Mouse (Mus musculus) testis, postnatal 10 days (tissue): ENCODE data around the gene Cdk10.
"Not testable (repeated sequence)": the region's sequence is repeated elsewhere in the genome, so short reads cannot be mapped to it uniquely, and the experiment has no call there.

Experiments used
- DNase-seq: peaks from one replicate; pipeline ENCODE4 v3.0.0; 2021; ENCODE audit warnings: low spot score

The Cdk10 gene

DNA sequence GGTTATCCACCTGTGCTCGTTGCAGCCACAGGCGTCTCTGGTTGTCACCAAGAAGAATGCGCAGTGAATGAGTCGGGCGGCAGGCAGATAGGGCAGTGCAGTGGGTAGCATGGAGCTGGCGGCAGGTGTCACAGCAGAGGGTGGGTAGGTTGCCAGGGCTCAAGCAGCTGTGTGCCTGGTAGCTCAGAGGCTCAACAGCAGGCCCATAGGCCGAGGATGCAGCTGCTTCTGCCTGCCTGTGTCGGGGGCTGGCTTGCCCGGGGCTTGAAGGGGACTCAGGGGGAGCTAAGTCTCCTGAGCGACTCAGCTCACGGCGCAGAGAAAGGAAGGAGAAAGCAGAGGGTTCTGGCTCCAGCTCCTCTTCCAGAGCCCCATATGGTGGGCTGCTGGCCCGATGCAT, 8.7 kb downstream of the Cdk10 start:
- no peak for DNase-seq

- DNase-seq: no peak
Observed at GRCm38 (mm10) chr8:123233760-123234159, 9.1 kb downstream of the Cdk10 start.

GRCm38 (mm10) chr8:123234918-123235519, 10.4 kb downstream of the Cdk10 start:
- DNase-seq: no peak

DNA sequence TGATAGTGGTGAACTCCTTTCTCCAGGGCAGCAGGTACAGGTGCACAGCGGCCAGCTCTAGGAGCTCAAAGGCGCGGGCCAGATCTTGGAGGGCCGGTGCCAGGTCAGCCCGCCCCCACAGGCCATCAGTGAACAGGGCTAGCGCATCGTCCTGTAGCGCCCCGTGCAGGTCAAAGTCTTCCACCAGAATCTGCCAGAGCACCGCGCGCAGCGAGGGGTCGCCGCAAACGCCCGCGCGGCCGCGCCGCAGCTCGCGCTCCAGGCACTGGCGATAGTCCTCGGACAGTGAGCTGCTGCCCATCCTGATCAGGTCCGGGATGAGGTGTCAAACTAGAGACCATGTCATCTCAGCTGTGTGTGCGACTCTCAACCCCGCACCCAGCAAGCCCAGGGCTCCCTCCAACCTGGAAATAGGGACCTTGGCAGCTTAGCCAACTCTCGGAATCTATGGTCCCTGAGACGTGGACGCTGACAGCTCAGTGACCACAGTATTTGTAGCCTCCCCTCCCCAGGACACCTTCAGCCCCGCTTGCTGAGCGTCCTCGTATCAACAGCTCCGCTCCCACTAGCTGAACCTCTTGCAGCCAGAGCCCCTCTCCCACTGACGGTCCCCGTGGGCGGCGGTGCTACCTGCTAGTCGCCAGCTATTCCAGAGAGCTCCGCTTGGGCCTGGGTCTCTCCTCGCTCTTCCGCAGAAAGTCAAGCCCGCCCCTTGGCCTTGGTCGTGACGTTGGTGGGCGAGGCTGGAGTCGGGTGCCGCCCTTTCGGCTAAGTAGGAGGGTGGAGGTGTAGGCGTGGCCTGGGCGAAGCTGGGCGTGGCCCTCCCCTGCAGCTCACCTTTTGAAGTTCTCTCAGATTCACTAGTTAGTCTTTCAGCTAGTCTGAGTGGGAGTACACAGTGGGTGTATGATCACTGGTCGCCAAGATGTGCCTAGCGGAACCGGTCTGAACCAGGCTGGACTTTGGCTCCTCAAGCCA, 11.2 kb downstream of the Cdk10 start, which contains the start of gene Spata2l:
Spata2l (minus strand) TSS at position 714 of the 978 bp plus-strand sequence.
- peak; percentile 94 for DNase-seq

DNA sequence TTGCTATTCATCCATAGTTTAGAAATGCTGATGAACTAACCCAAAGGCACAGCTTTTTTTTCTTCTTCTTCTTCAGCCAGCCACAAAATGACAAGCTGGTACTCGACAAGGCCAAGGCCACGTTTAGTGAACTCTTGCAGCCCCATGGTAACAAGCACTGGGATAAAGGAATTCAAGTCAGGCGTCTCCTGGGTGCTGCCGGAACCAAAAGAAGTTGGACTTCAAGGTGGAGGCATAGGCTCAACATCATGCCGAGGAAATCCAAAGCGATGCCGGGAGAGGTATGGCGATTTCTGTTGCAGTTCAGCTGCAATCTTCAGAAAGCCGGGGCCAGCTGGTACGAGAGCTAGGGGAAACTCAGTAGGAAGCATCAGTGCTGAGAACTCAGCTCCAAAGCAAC, 14.8 kb downstream of the Cdk10 start:
- no peak for DNase-seq

GRCm38 (mm10) chr8:123242107-123242923, 17.7 kb downstream of the Cdk10 start:
- no peak for DNase-seq

- DNase-seq: no peak
Observed at GRCm38 (mm10) chr8:123243053-123243452, 18.4 kb downstream of the Cdk10 start.

DNA sequence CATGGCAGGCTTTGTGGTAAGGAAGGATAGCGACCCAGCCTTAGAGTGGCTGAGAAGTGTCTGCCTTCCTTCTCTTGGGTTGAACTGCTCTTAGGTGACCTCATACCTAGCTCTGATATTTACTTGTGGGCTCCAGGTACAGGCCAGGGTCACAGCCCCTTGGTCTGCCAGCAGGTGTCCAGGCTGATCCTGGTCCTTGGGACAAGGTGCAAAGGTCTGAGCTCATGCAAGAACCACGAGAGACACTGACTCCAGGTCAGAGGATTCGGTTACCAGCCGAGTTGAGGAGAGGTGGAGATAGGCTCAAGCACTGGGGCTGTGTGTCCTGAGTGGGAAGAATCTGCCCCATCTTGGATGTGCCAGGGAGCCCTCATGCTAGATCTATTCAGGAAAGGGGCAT, 19.7 kb downstream of the Cdk10 start:
- DNase-seq: no peak

DNA sequence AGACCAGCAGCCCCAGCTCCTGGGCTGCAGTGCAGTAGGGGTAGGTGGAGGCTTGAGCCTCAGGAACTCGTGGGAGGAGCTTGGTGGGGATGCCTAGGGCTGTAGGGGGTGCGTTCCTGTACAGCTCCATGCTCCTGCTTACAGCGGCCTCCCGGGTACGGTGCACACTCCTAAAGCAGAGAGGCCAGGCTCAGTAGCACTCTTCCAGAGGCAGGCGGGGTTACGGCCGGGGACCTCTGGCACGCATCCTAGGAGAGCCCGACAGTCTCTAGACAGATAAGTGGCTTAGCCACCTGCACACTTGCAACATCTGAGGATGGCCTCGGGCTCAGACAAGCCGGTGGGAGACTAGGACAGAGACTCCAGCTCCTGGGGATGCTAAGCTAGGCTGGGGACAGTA, 20.9 kb downstream of the Cdk10 start:
- DNase-seq: no peak

DNA sequence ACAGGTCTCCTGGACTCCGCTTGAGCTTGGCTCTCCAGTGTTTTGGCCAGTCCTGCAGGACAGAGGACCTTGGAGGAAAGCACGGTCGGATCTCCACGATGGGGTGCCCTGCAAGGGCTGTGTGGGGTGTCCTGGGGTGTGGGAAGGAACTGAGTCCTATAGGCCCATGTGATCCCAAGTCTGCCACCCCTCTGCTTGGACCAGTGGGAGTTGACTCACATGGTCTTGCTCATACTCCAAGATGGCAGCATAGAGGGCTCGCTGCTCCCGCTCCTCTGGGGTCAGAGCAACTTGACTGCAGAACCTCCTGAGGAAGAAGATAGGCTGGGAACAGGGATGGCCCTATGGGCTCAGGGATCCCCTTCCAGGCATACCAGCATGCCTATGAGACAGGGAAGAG, 23.1 kb downstream of the Cdk10 start:
- DNase-seq: no peak

DNA sequence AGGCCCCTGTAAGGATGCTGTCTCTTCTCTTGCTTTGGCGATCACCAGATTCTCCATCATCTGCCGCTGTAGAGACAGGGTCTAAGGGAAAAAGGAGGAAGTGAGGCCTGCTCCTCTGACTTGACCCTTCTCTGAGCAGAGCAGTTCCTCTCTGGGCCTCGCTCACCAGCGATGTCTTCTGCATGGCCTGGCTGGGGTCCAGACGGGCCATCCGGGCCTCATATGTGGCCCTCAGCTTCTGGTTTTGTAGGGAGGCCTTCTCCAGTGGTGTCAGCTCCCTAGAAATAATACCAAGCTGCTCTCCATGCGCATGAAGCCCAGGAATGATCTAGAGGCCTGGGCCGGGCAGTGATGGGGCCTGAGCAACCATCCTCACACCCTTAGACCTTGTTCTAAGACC, 24.0 kb downstream of the Cdk10 start:
- DNase-seq: no peak

GRCm38 (mm10) chr8:123250940-123251339, 26.3 kb downstream of the Cdk10 start:
- DNase-seq: no peak

DNA sequence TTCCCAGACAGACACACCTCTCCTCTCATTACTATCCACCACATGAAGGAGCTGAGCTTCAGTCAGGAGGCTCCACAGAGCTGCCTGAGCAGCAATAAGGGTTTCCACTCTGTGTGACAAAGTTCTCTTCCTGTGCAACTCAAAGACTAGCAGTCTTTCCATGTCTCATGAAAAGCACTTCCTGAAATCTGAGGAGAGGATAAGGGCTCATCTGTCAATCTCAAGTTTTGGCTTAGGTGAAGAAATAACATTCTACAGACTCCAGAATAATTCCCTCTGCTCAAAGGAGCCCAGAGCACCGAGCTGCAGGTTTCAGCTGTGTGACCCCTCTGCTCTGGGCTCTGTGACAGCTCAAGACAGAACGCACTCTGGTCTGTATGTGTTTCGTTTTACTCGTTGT, 28.3 kb downstream of the Cdk10 start:
- DNase-seq: no peak

DNA sequence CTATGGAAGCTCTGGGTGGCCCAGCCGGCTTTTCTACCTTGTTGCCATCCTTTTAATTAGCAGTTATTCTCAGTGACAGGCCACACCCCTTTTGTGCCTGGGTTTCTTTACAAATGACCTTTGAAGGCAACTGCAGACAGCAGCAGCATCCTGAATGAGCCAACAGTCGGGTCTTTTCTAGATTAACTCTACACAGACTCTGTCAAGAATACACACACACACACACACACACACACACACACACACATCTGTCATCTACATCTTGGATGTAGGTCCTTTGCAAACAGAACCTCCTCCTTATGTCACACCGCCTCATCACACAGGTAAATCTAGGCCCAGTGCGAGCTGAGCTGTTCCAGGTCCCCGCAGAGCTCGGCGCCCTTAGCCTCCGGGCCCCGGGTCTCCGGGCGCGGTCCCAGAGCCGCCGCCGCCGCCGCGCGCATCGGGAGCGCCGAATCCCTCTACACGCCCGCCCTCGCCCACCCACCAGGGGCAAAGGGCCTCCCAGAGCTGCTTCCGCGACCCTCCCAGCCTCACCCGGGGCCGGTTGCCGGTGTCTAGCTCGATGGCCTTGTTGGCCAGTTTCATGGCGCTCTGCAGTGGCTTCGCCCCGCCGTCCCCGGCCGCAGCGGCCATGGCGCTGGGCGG, 28.9 kb downstream of the Cdk10 start:
- DNase-seq: no peak

DNA sequence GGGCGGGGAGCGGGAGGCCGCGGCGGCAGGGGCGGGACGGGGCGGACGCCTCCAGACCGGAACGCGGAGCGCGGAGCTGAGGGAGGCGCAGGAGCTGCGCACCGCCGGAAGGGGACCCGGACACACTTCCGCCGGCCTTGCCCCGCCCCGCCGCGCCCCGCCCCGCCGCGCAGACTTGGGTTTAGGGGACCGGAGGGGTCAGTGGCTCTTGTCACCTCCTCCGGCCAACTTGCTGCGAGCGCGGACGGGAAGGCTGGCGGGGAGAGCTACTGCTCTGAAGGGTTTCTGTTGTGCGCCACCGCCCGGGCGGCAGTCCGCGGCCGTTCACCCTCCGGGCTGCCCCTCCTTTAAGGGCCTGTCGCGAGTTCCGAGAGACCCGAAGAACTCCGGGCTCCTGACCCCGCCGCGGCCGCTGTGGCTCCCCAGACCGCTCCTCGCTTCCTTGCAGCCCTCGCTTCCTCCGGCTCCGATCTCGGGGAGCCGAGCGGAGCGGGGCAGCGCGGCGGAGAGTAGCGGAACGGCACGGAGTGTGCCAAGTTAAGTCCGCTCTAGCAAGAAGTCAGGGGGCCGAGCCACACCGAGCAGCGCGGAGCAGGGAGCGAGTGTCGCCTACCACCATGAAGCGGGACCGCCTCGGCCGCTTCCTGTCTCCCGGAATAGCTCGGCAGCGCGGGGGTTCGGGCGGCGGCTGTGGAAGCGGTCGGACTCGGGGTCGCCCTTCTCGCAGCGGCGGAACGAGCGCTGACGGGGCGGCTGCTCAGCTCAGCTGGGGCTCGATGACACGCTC, 29.6 kb downstream of the Cdk10 start, which contains the start of the genes Zfp276 and Vps9d1:
Zfp276 (plus strand) TSS at position 97 of the 787 bp plus-strand sequence.
Vps9d1 (minus strand) TSS at position 250 of the 787 bp plus-strand sequence.
- DNase-seq: peak; percentile 93

GRCm38 (mm10) chr8:123255170-123255569, 30.5 kb downstream of the Cdk10 start:
- no peak for DNase-seq

DNA sequence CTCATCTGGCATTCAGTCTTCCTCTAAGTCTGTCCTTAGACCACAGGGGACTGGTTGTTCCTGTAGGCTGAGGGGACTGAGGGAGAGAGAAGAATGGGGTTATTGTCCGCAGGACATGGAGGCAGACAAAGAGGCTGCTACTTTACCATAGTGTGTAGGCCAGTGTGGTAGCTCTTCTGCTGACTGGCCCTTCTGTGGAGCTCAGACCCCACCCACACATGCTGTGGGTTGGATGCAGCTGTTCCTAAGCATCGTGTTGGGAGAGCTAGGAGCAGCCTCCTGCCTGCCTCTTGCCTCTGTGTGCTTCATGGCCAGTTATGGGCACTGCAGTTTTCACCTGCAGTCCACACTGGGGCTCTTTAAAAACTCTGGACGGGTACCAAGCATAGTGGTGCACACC, 32.5 kb downstream of the Cdk10 start:
- no peak for DNase-seq

DNA sequence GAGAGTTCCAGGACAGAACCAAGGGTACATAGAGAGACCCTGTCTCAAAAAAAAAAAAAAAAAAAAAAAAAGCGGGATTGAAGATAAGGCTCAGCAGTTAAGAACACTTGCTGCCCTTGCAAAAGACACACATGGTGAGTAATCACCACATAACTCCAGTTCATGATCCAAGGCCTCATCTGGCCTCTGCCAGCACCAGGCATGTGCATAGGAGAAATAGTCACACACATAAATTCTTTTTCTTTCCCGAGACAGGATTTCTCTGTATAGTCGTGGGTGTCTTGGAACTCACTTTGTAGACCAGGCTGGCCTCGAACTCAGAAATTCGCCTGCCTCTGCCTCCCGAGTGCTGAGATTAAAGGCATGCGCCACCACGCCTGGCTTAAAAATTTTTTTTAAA, 33.0 kb downstream of the Cdk10 start:
- not testable (repeated sequence) for DNase-seq

DNA sequence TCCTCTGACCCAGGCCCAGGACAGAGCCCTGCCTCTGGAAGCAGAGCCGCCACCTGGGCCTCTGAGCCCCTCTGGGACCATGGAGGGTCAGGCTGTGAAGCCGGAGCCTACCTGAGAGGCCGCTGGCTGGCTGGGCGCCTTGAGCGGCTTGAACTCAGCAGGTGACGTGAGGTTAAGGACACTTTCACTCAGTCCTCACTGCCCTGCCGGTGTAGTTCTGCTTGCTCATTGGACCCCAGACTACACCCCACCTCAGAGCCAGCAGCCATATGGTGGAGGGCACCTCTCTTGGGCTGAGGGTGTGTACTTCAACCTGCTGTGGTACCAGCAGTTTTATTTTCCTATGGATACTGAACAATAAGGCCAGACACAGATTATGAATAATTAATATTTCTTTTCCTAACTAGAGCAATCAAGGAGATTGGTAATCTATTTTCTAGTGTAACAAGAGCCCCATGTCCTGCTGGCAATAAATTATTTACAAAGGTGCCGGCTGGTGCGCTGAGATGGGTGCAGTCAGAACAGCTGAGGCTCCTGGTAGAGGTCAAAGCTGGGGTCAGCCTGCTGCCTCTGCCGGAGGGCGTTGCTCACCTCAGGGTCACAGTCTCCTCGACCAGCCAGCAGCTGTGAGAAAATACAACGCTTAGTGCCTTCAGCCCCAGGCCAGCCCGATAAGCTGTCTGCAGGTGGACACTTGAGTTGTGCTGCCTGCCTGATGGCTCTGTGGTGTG, 43.4 kb downstream of the Cdk10 start:
- DNase-seq: no peak

DNA sequence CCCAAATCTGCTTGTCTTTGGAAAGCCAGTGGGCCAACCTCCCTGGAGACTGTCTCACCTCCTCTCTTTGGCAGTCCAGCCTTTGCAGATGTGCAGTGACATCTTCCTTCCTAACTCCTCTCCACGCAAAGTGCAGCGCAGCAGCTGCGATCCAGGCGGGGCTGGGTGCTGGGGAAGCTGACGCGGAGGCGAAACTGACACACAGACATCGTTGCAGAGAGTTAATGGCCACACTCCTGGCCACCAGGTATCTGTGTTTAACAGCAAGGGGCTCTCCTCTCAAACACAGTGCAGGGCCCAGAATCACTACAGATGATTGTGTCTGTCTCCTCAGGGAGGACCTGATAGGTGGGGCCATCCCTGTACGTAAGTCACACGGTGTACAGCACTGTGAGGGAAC, 46.5 kb downstream of the Cdk10 start:
- no peak for DNase-seq
